ENCODE assay signal across 10 mouse cellular contexts in the genomic region with DNA sequence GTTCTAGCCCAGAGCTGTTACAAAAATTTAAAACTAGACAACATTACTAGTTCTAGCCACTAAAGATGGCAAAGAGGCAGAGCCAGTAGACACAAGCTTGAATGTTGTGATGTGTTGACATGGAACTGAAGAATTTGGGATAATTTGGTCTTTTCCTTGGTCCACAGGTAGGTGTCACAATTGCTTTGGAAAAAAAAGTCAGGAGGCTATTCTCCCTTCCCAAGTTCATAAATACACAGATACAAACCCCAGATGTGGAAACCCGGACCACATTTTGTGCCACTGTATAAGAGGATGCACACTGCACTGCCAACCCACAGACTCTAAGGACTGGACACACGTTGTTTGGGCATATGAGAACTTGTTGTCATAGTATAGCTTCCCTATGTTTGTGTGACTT. TPM values are rescaled to one million over a fixed set of nuclear protein-coding genes. Genes with fewer than 3 reads are reported as not detected.
DNase-seq lines count a peak whose midpoint lies in the region; ATAC-seq and TF ChIP-seq lines count a peak whose summit lies in the region.
"Had no signal": no experiment of that assay in that cellular context is flagged by ENCODE, and none has a peak within 500 bp of the region (broad histone marks: within the 10 kb centered on the region; RNA-seq: fewer than 3 reads in every experiment).

No protein-coding gene starts in this region.

- no peak overlapping the region for H3K4me3 ChIP-seq in embryonic facial prominence, embryonic 12.5 days
- no peak overlapping the region for H3K4me3 ChIP-seq in embryonic facial prominence, embryonic 10.5 days
- no peak overlapping the region for H3K4me3 ChIP-seq in layer of hippocampus, adult 2 months
- peak overlapping the region; percentile 91 for H3K4me3 ChIP-seq in hindbrain, embryonic 10.5 days
- H3K4me3 ChIP-seq in midbrain, embryonic 16.5 days (ENCODE audit: low read depth, low read length) = peak overlapping the region; percentile 65

- peak; percentile 52 for TF ChIP-seq CTCF in layer of hippocampus, adult 2 months (conservative IDR thresholded peaks at IDR 0.05)

- H3K4me2 ChIP-seq in embryonic facial prominence, embryonic 12.5 days (replicated peaks) = peak overlapping the region; percentile 3; the same call in 1 of the 2 replicates
- peak overlapping the region; percentile 67 for H3K4me2 ChIP-seq in midbrain, embryonic 16.5 days (ENCODE audit: low read length)

- H3K27ac ChIP-seq in embryonic facial prominence, embryonic 12.5 days = no peak overlapping the region
- H3K27ac ChIP-seq in embryonic facial prominence, embryonic 10.5 days (replicated peaks) = no peak overlapping the region
- no peak overlapping the region for H3K27ac ChIP-seq in layer of hippocampus, adult 2 months
- H3K27ac ChIP-seq in hindbrain, embryonic 10.5 days = peak overlapping the region; percentile 98
- no peak overlapping the region; the same call in none of the 2 replicates for H3K27ac ChIP-seq in midbrain, embryonic 16.5 days (ENCODE audit: low read length)

- H3K9me3 ChIP-seq in embryonic facial prominence, embryonic 12.5 days = no peaks in the 10 kb centered on the region
- H3K9me3 ChIP-seq in embryonic facial prominence, embryonic 10.5 days = no peaks in the 10 kb centered on the region
- H3K9me3 ChIP-seq in hindbrain, embryonic 10.5 days = no peaks in the 10 kb centered on the region
- no peaks in the 10 kb centered on the region for H3K9me3 ChIP-seq in midbrain, embryonic 16.5 days (replicated peaks; ENCODE audit: control insufficient read depth, low read length, poor library complexity, severe bottlenecking)

- no peak for DNase-seq in embryonic facial prominence, embryonic 10.5 days (ENCODE audit: low spot score)
- no peak for DNase-seq in layer of hippocampus, adult 2 months (ENCODE audit: low spot score in 2 of 2)
- DNase-seq in layer of hippocampus, adult 9-11 months = no peak
- no peak for DNase-seq in hindbrain, embryonic 10.5 days (ENCODE audit: low spot score)
- DNase-seq in ovary, postnatal 14 days (ENCODE audit: low spot score) = no peak
- no peak for DNase-seq in right cerebral cortex, adult 2 months (ENCODE audit: low spot score in 2 of 2)
- DNase-seq: kidney, adult 8-10 months had no signal

- peaks cover 81% of the 10 kb centered on the region for H3K27me3 ChIP-seq in embryonic facial prominence, embryonic 12.5 days
- peaks cover 100% of the 10 kb centered on the region for H3K27me3 ChIP-seq in embryonic facial prominence, embryonic 10.5 days (replicated peaks; ENCODE audit: low read depth, poor library complexity, severe bottlenecking)
- H3K27me3 ChIP-seq in hindbrain, embryonic 10.5 days (ENCODE audit: insufficient read depth, poor library complexity, severe bottlenecking) = peaks cover 97% of the 10 kb centered on the region
- H3K27me3 ChIP-seq in midbrain, embryonic 16.5 days (ENCODE audit: control insufficient read depth, insufficient read depth, low read depth, low read length) = peaks cover 25% of the 10 kb centered on the region
- H3K27me3 ChIP-seq: Patski had no signal

- peaks cover 11% of the 10 kb centered on the region; the same call in 1 of the 2 replicates for H3K4me1 ChIP-seq in embryonic facial prominence, embryonic 12.5 days
- peaks cover 46% of the 10 kb centered on the region for H3K4me1 ChIP-seq in embryonic facial prominence, embryonic 10.5 days
- H3K4me1 ChIP-seq in hindbrain, embryonic 10.5 days (replicated peaks) = peaks cover 96% of the 10 kb centered on the region
- peaks cover 14% of the 10 kb centered on the region for H3K4me1 ChIP-seq in midbrain, embryonic 16.5 days (ENCODE audit: control insufficient read depth, insufficient read depth, low read length)

- WGBS in embryonic facial prominence, embryonic 12.5 days = 35% methylated on average over 2 of the region's 2 CpGs
- 37% methylated on average over 2 of the region's 2 CpGs for WGBS in embryonic facial prominence, embryonic 10.5 days
- WGBS in hindbrain, embryonic 10.5 days = 29% methylated on average over 2 of the region's 2 CpGs
- WGBS in midbrain, embryonic 16.5 days = 24% methylated on average over 2 of the region's 2 CpGs

- no peak for ATAC-seq in embryonic facial prominence, embryonic 12.5 days (ENCODE audit: insufficient number of reproducible peaks, insufficient read depth, low FRiP score, low TSS enrichment)
- no peak for ATAC-seq in midbrain, embryonic 16.5 days
- ATAC-seq: Patski had no signal

- H3K9ac ChIP-seq in embryonic facial prominence, embryonic 12.5 days = no peak overlapping the region
- H3K9ac ChIP-seq in midbrain, embryonic 16.5 days (ENCODE audit: low read depth, low read length) = peak overlapping the region; percentile 85

- H3K36me3 ChIP-seq in embryonic facial prominence, embryonic 12.5 days = no peaks in the 10 kb centered on the region
- no peaks in the 10 kb centered on the region for H3K36me3 ChIP-seq in embryonic facial prominence, embryonic 10.5 days (replicated peaks)
- H3K36me3 ChIP-seq in hindbrain, embryonic 10.5 days = peaks cover 30% of the 10 kb centered on the region
- H3K36me3 ChIP-seq in midbrain, embryonic 16.5 days (ENCODE audit: control insufficient read depth, insufficient read depth, low read length) = no peaks in the 10 kb centered on the region

RNA-seq across cellular contexts. Expression of a gene that starts 4.5 kb away (rescaled TPM):
- polyA plus RNA-seq in embryonic facial prominence, embryonic 12.5 days (2016; fragmentation: Nextera tagmentation; extraction: Ambion mirVana) = 10.0 and 14.1 TPM in 2 replicates
- polyA plus RNA-seq in embryonic facial prominence, embryonic 10.5 days (2016; fragmentation: Nextera tagmentation; extraction: Ambion mirVana) = 4.8 and 8.2 TPM in 2 replicates
- total RNA-seq in layer of hippocampus, adult 2 months (2021) = under 1 TPM in 1 of 2 experiments, not detected in 1; 0.54 TPM
- polyA plus RNA-seq in hindbrain, embryonic 10.5 days (2016; fragmentation: Nextera tagmentation; extraction: Ambion mirVana) = 38.1 and 50.5 TPM in 2 replicates
- 33.3 and 34.0 TPM in 2 replicates for polyA plus RNA-seq in midbrain, embryonic 16.5 days (2015; fragmentation: Nextera tagmentation; extraction: Ambion mirVana)

Comparison
In these comparisons a context has a peak if more than half of its experiments do, and no peak if none do; other contexts are left out.
1. H3K4me3 ChIP-seq: peak in hindbrain, embryonic 10.5 days (single experiment) and midbrain, embryonic 16.5 days (single experiment); none in embryonic facial prominence, embryonic 12.5 days (single experiment), embryonic facial prominence, embryonic 10.5 days (single experiment) and layer of hippocampus, adult 2 months (single experiment).